ENCODE assay signal across 18 mouse cellular contexts in genomic region chr7:125574832-125575231, GRCm38 (mm10). TPM values are rescaled to one million over a fixed set of nuclear protein-coding genes. Genes with fewer than 3 reads are reported as not detected.
"Had no signal": no experiment of that assay in that cellular context is flagged by ENCODE, and none has a peak within 500 bp of the region (broad histone marks: within the 10 kb centered on the region; RNA-seq: fewer than 3 reads in every experiment).

No protein-coding gene starts in this region.

- ATAC-seq: liver, embryonic 12.5 days; midbrain, embryonic 13.5 days; midbrain, embryonic 15.5 days had no signal

- H3K27ac ChIP-seq: liver, embryonic 12.5 days; liver, embryonic 14.5 days; midbrain, embryonic 13.5 days; midbrain, embryonic 15.5 days; neural tube, embryonic 12.5 days had no signal

- H3K4me2 ChIP-seq: liver, embryonic 12.5 days; lung, embryonic 14.5 days; midbrain, embryonic 11.5 days; midbrain, embryonic 13.5 days; midbrain, embryonic 15.5 days; neural tube, embryonic 12.5 days had no signal

- H3K4me3 ChIP-seq: liver, embryonic 12.5 days; midbrain, embryonic 13.5 days; midbrain, embryonic 15.5 days; neural tube, embryonic 12.5 days had no signal

- H3K9ac ChIP-seq: liver, embryonic 12.5 days; liver, embryonic 14.5 days; lung, embryonic 14.5 days; midbrain, embryonic 13.5 days; midbrain, embryonic 15.5 days; neural tube, embryonic 12.5 days had no signal

- H3K36me3 ChIP-seq: midbrain, embryonic 13.5 days; midbrain, embryonic 15.5 days; neural tube, embryonic 12.5 days had no signal

- DNase-seq: lung, adult 18-20 months; lung, embryonic 14.5 days; lung, postnatal 10 days; lung, postnatal 4 days; right cerebral cortex, adult 18-20 months; right cerebral cortex, postnatal 25 days; right cerebral cortex, postnatal 4 days; spleen, adult 18-20 months; thymus, adult 2 months; thymus, postnatal 25 days; thymus, postnatal 4 days had no signal

- H3K27me3 ChIP-seq: midbrain, embryonic 13.5 days; midbrain, embryonic 15.5 days; neural tube, embryonic 12.5 days had no signal

- H3K9me3 ChIP-seq: liver, embryonic 12.5 days; midbrain, embryonic 13.5 days; midbrain, embryonic 15.5 days; neural tube, embryonic 12.5 days had no signal

RNA-seq across cellular contexts. Expression of gene Il21r, which starts 28.4 kb away (rescaled TPM):
- polyA plus RNA-seq: neural tube, embryonic 14.5 days had no signal
